11 mouse cellular contexts compared by ENCODE assay signal in the genomic region with DNA sequence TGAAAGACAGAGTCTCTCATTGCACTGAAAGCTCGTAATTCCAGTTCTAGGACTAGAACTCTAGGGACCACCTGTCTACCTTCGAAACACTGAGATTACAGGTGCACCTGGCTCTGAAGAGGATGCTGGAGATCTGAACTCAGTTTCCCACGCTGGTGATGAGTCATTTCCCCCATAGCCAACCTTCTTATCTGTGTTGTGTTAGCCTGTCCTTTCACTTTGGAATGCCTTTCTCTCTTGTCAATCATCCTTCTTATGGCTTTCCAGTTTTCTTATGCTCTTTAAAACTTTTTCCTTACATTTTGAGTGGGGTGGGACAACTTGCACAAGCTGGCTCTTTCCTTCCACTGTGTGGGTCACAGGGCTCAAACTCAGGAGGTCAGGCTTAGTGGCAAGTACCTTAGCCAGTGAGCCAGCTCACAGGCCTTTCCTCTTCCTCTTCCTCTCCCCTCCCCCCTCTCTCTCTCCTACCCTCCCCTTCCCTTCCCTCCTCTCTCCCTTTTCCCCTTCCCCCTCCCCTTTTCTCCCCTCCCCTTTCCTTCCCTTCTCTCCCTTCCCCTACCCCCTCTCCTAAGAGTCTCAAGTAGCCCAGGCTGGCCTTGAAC. TPM values are rescaled to one million over a fixed set of nuclear protein-coding genes. Genes with fewer than 3 reads are reported as not detected.
A peak's percentile ranks its signal among the peaks of the same experiment; 100 is the strongest.
DNase-seq lines count a peak whose midpoint lies in the region; ATAC-seq and TF ChIP-seq lines count a peak whose summit lies in the region.
"Had no signal": no experiment of that assay in that cellular context is flagged by ENCODE, and none has a peak within 500 bp of the region (broad histone marks: within the 10 kb centered on the region; RNA-seq: fewer than 3 reads in every experiment).

No protein-coding gene starts in this region.

- no peak for ATAC-seq in megakaryocyte, adult 5-6 weeks (ENCODE audit: poor library complexity, severe bottlenecking)
- no peak for ATAC-seq in forebrain, embryonic 12.5 days (ENCODE audit: low FRiP score)
- no peak for ATAC-seq in limb, embryonic 13.5 days (ENCODE audit: low FRiP score, low read depth)

- peaks cover 37% of the 10 kb centered on the region for H3K4me1 ChIP-seq in megakaryocyte, embryonic 14.5 days
- H3K4me1 ChIP-seq in forebrain, embryonic 12.5 days: peaks cover 27% of the 10 kb centered on the region
- H3K4me1 ChIP-seq in limb, embryonic 13.5 days: peaks cover 25% of the 10 kb centered on the region

- no peak overlapping the region for H3K27ac ChIP-seq in forebrain, embryonic 12.5 days
- no peak overlapping the region for H3K27ac ChIP-seq in limb, embryonic 13.5 days
- H3K27ac ChIP-seq in left cerebral cortex, adult 2 months: no peak overlapping the region

- intact Hi-C loops in left cerebral cortex, adult 2 months (cut with DNase I): no loop called here

- peaks cover 20% of the 10 kb centered on the region for H3K27me3 ChIP-seq in megakaryocyte, embryonic 14.5 days (replicated peaks)
- H3K27me3 ChIP-seq in forebrain, embryonic 12.5 days: no peaks in the 10 kb centered on the region
- no peaks in the 10 kb centered on the region for H3K27me3 ChIP-seq in limb, embryonic 13.5 days
- no peaks in the 10 kb centered on the region for H3K27me3 ChIP-seq in splenic B cell, adult 2 months (ENCODE audit: control insufficient read depth, insufficient read depth, low read length, poor library complexity, severe bottlenecking)

- no peaks in the 10 kb centered on the region for H3K9me3 ChIP-seq in megakaryocyte, embryonic 14.5 days
- no peaks in the 10 kb centered on the region for H3K9me3 ChIP-seq in forebrain, embryonic 12.5 days
- H3K9me3 ChIP-seq in limb, embryonic 13.5 days: no peaks in the 10 kb centered on the region

- TF ChIP-seq CTCF in left cerebral cortex, adult 2 months (IDR thresholded peaks at IDR 0.05): no peak

- 83% methylated on average over 3 of the region's 3 CpGs for WGBS in forebrain, embryonic 12.5 days
- WGBS in limb, embryonic 13.5 days: 75% methylated on average over 3 of the region's 3 CpGs

- peak overlapping the region; percentile 65 for H3K4me2 ChIP-seq in forebrain, embryonic 12.5 days
- H3K4me2 ChIP-seq in limb, embryonic 13.5 days (replicated peaks): peak overlapping the region; percentile 82

- peak overlapping the region; percentile 55 for H3K9ac ChIP-seq in forebrain, embryonic 12.5 days
- H3K9ac ChIP-seq in limb, embryonic 13.5 days: peak overlapping the region; percentile 70

- DNase-seq in splenic B cell, adult 2 months (ENCODE audit: low read depth, low spot score): peak; percentile 55
- DNase-seq in left cerebral cortex, adult 2 months (ENCODE audit: extremely low spot score in 1 of 2, low spot score in 2 of 2): no peak
- DNase-seq in gastrocnemius, postnatal 4 days (ENCODE audit: low spot score in 2 of 2): no peak
- DNase-seq in adrenal gland, adult 2 months: no peak
- DNase-seq: adrenal gland, postnatal 36 days had no signal

- peak overlapping the region; percentile 97 for H3K4me3 ChIP-seq in megakaryocyte, embryonic 14.5 days (replicated peaks)
- no peak overlapping the region; the same call in 1 of the 2 replicates for H3K4me3 ChIP-seq in forebrain, embryonic 12.5 days (replicated peaks)
- H3K4me3 ChIP-seq in limb, embryonic 13.5 days: peak overlapping the region; percentile 58
- H3K4me3 ChIP-seq in left cerebral cortex, adult 2 months: no peak overlapping the region

- peaks cover 22% of the 10 kb centered on the region for H3K36me3 ChIP-seq in megakaryocyte, embryonic 14.5 days (replicated peaks; ENCODE audit: low read length)
- H3K36me3 ChIP-seq in forebrain, embryonic 12.5 days (replicated peaks): peaks cover 32% of the 10 kb centered on the region
- H3K36me3 ChIP-seq in limb, embryonic 13.5 days: peaks cover 47% of the 10 kb centered on the region
- no peaks in the 10 kb centered on the region for H3K36me3 ChIP-seq in splenic B cell, adult 2 months (ENCODE audit: control insufficient read depth, insufficient read depth, low read length, poor library complexity, severe bottlenecking)

RNA-seq across cellular contexts. Expression of a gene that starts 1.2 kb away (rescaled TPM):
- 8.8 and 19.3 TPM in 2 replicates for polyA plus RNA-seq in megakaryocyte, embryonic 14.5 days (2012; ENCODE audit: insufficient read depth, low replicate concordance)
- 9.6 and 13.6 TPM in 2 replicates for total RNA-seq in megakaryocyte, adult 5-6 weeks (2015)
- total RNA-seq in megakaryocyte, adult 5-6 weeks (2017): 14.2 and 25.0 TPM in 2 replicates
- 46.1 and 47.8 TPM in 2 replicates for polyA plus RNA-seq in forebrain, embryonic 12.5 days (2016; fragmentation: Nextera tagmentation; extraction: Ambion mirVana)
- 37.8 and 45.0 TPM in 2 replicates for polyA plus RNA-seq in limb, embryonic 13.5 days (2015; fragmentation: Nextera tagmentation; extraction: Ambion mirVana)
- total RNA-seq in left cerebral cortex, adult 2 months (2021): 100 to 1,000 TPM; 106 to 107 TPM
- 10 to 100 TPM; 30.6 to 40.8 TPM for total RNA-seq in gastrocnemius, postnatal 4 days (2021)
- 10 to 100 TPM; 28.9 to 38.1 TPM for total RNA-seq in adrenal gland, adult 2 months (2021)
- polyA plus RNA-seq in adrenal gland, adult 2 months (2012; rRNA removed): 29.5 and 30.1 TPM in 2 replicates

RNA-seq across cellular contexts. Expression of a gene that starts 6.2 kb away (rescaled TPM):
- not detected in 2 replicates for polyA plus RNA-seq in megakaryocyte, embryonic 14.5 days (2012; ENCODE audit: insufficient read depth, low replicate concordance)
- not detected in 2 replicates for total RNA-seq in megakaryocyte, adult 5-6 weeks (2015)
- not detected in 2 replicates for total RNA-seq in megakaryocyte, adult 5-6 weeks (2017)
- polyA plus RNA-seq in forebrain, embryonic 12.5 days (2016; fragmentation: Nextera tagmentation; extraction: Ambion mirVana): 62.2 and 66.3 TPM in 2 replicates
- 83.5 and 84.4 TPM in 2 replicates for polyA plus RNA-seq in limb, embryonic 13.5 days (2015; fragmentation: Nextera tagmentation; extraction: Ambion mirVana)
- total RNA-seq in left cerebral cortex, adult 2 months (2021): 100 to 1,000 TPM; 147 to 157 TPM
- 10 to 100 TPM; 18.5 to 18.7 TPM for total RNA-seq in gastrocnemius, postnatal 4 days (2021)
- 10 to 100 TPM; 11.1 to 20.8 TPM for total RNA-seq in adrenal gland, adult 2 months (2021)
- 25.0 and 28.6 TPM in 2 replicates for polyA plus RNA-seq in adrenal gland, adult 2 months (2012; rRNA removed)

RNA-seq across cellular contexts. Expression of a gene that starts 7.5 kb away (rescaled TPM):
- not detected in 2 replicates for polyA plus RNA-seq in megakaryocyte, embryonic 14.5 days (2012; ENCODE audit: insufficient read depth, low replicate concordance)
- total RNA-seq in megakaryocyte, adult 5-6 weeks (2015): not detected in 2 replicates
- not detected in 2 replicates for total RNA-seq in megakaryocyte, adult 5-6 weeks (2017)
- 0.24 TPM in 1 of 2 replicates, not detected in the other for polyA plus RNA-seq in forebrain, embryonic 12.5 days (2016; fragmentation: Nextera tagmentation; extraction: Ambion mirVana)
- polyA plus RNA-seq in limb, embryonic 13.5 days (2015; fragmentation: Nextera tagmentation; extraction: Ambion mirVana): 0.14 and 0.28 TPM in 2 replicates
- total RNA-seq in left cerebral cortex, adult 2 months (2021): not detected
- under 1 TPM; 0.22 to 0.36 TPM for total RNA-seq in gastrocnemius, postnatal 4 days (2021)
- total RNA-seq in adrenal gland, adult 2 months (2021): under 1 TPM in 1 of 2 experiments, not detected in 1; 0.61 TPM
- 0.13 and 0.20 TPM in 2 replicates for polyA plus RNA-seq in adrenal gland, adult 2 months (2012; rRNA removed)

RNA-seq across cellular contexts. Expression of a gene that starts 38.2 kb away (rescaled TPM):
- polyA plus RNA-seq in megakaryocyte, embryonic 14.5 days (2012; ENCODE audit: insufficient read depth, low replicate concordance): 0.48 TPM in 1 of 2 replicates, not detected in the other
- 5.1 and 5.4 TPM in 2 replicates for total RNA-seq in megakaryocyte, adult 5-6 weeks (2015)
- 3.6 and 6.7 TPM in 2 replicates for total RNA-seq in megakaryocyte, adult 5-6 weeks (2017)
- 4.7 and 6.7 TPM in 2 replicates for polyA plus RNA-seq in forebrain, embryonic 12.5 days (2016; fragmentation: Nextera tagmentation; extraction: Ambion mirVana)
- 16.1 and 21.3 TPM in 2 replicates for polyA plus RNA-seq in limb, embryonic 13.5 days (2015; fragmentation: Nextera tagmentation; extraction: Ambion mirVana)
- 1 to 10 TPM; 3.2 to 3.6 TPM for total RNA-seq in left cerebral cortex, adult 2 months (2021)
- total RNA-seq in gastrocnemius, postnatal 4 days (2021): 1 to 10 TPM; 2.3 to 4.1 TPM
- 1 to 10 TPM; 2.2 to 4.5 TPM for total RNA-seq in adrenal gland, adult 2 months (2021)
- polyA plus RNA-seq in adrenal gland, adult 2 months (2012; rRNA removed): 13.3 and 13.6 TPM in 2 replicates

RNA-seq across cellular contexts. Expression of a gene that starts 48.7 kb away (rescaled TPM):
- polyA plus RNA-seq in megakaryocyte, embryonic 14.5 days (2012; ENCODE audit: insufficient read depth, low replicate concordance): not detected in 2 replicates
- total RNA-seq in megakaryocyte, adult 5-6 weeks (2015): not detected in 2 replicates
- total RNA-seq in megakaryocyte, adult 5-6 weeks (2017): not detected in 2 replicates
- 0.54 and 0.89 TPM in 2 replicates for polyA plus RNA-seq in forebrain, embryonic 12.5 days (2016; fragmentation: Nextera tagmentation; extraction: Ambion mirVana)
- 0.38 and 0.48 TPM in 2 replicates for polyA plus RNA-seq in limb, embryonic 13.5 days (2015; fragmentation: Nextera tagmentation; extraction: Ambion mirVana)
- total RNA-seq in left cerebral cortex, adult 2 months (2021): not detected
- total RNA-seq in gastrocnemius, postnatal 4 days (2021): under 1 TPM in 1 of 2 experiments, not detected in 1; 0.70 TPM
- total RNA-seq in adrenal gland, adult 2 months (2021): not detected
- 3.7 and 3.9 TPM in 2 replicates for polyA plus RNA-seq in adrenal gland, adult 2 months (2012; rRNA removed)
- total RNA-seq: adrenal gland, postnatal 36 days had no signal
- polyA plus RNA-seq: frontal cortex, adult 2 months; liver, embryonic 16.5 days had no signal

Comparison
In these comparisons a context has a peak if more than half of its experiments do, and no peak if none do; other contexts are left out.
1. H3K4me3 ChIP-seq: peak in megakaryocyte, embryonic 14.5 days (single experiment) and limb, embryonic 13.5 days (single experiment); none in forebrain, embryonic 12.5 days (single experiment) and left cerebral cortex, adult 2 months (single experiment).
2. RNA of a gene that starts 6.2 kb away (total RNA-seq): 147 to 157 TPM in left cerebral cortex, adult 2 months, 11.1 to 20.8 TPM in adrenal gland, adult 2 months and 18.5 to 18.7 TPM in gastrocnemius, postnatal 4 days; not detected in megakaryocyte, adult 5-6 weeks; every median in the first group is over 4 times any median in the second.